Mouse (Mus musculus) frontal cortex, postnatal 36 days (tissue): ENCODE measurements around the gene Slc16a6.

Experiments used
- DNase-seq, 2 experiments: peaks; one replicate each; pipeline ENCODE4 v3.0.0; 2022; ENCODE audit warnings: low spot score in 2 of 2

Slc16a6 gene

GRCm38 (mm10) chr11:109416709-109417420 is 56.5 kb downstream of the Slc16a6 start:
- no peak for DNase-seq

GRCm38 (mm10) chr11:109414802-109415201 is 58.6 kb downstream of the Slc16a6 start:
- DNase-seq = no peak

GRCm38 (mm10) chr11:109413617-109414016 is 59.8 kb downstream of the Slc16a6 start, which contains the start of gene 9930022D16Rik:
TSS of gene 9930022D16Rik (plus strand) at chr11:109413917.
- DNase-seq = no peak

- DNase-seq = no peak
Measured at GRCm38 (mm10) chr11:109410197-109410980, 63.0 kb downstream of the Slc16a6 start.

GRCm38 (mm10) chr11:109406431-109406830 is 67.0 kb downstream of the Slc16a6 start:
- no peak for DNase-seq
